Mouse (Mus musculus) heart, postnatal 0 days (tissue): ENCODE measurements around the gene Elmo2.

Experiments used
- CTCF ChIP-seq: IDR thresholded peaks from 2 replicates; pipeline ENCODE4 v1.5.1; 2016; ENCODE audit warnings: antibody characterized with exemption, control low read depth, low read depth
- EP300 ChIP-seq: IDR thresholded peaks from 2 replicates; pipeline ENCODE4 v1.6.1; 2016; ENCODE audit warnings: antibody characterized with exemption, low read depth

DNA sequence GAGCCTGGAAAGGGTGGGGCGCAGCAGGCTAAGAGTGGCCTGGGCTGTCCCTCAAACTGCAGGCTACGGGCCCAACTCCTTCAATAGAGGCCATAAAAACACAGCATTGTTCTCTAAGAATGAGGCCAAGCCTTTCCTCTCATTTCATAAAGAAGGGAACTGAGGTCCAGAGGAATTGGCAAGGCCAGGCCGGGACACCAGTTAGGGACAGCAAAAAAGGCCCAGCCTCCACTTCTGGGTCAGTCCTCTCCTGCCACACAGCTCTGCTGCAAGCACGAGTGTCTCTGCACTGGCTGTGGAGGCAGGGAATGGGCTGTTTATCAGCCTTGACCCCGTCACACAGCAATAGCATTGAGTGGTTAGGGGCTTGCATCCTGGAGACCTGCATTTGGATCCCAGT lies 2.8 kb downstream of the Elmo2 start:
- no peak for TF ChIP-seq CTCF
- no peak for TF ChIP-seq EP300
